Mouse (Mus musculus) liver, postnatal 0 days (tissue): ENCODE measurements around the gene Wdr18.
"Not testable (repeated sequence)": the region's sequence is repeated elsewhere in the genome, so short reads cannot be mapped to it uniquely, and the experiment has no call there.

Source experiments
- CTCF ChIP-seq: sonication (generic); IDR thresholded peaks from 2 replicates; pipeline ENCODE4 v1.5.1; 2016; ENCODE audit warnings: antibody characterized with exemption, low read depth
- EP300 ChIP-seq: IDR thresholded peaks from 2 replicates; pipeline ENCODE4 v1.6.1; 2016; ENCODE audit warnings: antibody characterized with exemption, low read depth, mild to moderate bottlenecking

DNA sequence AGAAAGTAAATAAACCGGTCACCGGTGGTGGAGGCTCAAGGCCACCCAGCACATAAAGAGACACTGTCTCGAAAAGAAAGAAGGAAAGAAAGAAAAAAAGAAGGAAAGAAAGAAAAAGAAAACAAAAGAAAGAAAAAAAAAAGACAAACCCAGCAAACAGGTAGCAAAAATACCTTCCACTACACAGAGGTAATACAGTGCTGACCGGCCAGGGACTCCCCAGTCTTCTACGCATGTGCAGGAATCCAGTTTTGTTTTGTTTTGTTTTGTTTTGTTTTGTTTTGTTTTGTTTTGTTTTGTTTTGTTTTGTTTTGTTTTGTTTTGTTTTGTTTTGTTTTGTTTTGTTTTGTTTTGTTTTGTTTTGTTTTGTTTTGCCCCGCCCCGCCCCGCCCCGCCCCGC, 540 bp upstream of the Wdr18 start:
- not testable (repeated sequence) for TF ChIP-seq CTCF, EP300
